Mouse (Mus musculus) brown adipose tissue, adult 24 weeks (tissue): ENCODE measurements around the gene Cnn1. TPM values are rescaled to one million over a fixed set of nuclear protein-coding genes. Genes with fewer than 3 reads are reported as not detected.
"Not testable (repeated sequence)": the region's sequence is repeated elsewhere in the genome, so short reads cannot be mapped to it uniquely, and the experiment has no call there.

ENCODE experiments used
- H3K27ac ChIP-seq: fragments of 200-500 bp; replicated peaks from 2 replicates; pipeline ENCODE4 v1.5.1; 2012; ENCODE audit warnings: low read depth, mild to moderate bottlenecking, low read length
- H3K4me1 ChIP-seq: fragments of 200-500 bp; 2 replicates; pipeline ENCODE4 v1.6.1; 2012; ENCODE audit warnings: low read length, mixed read lengths; ENCODE audit not compliant: control insufficient read depth, insufficient read depth, insufficient read length
- H3K4me3 ChIP-seq: fragments of 200-500 bp; 2 replicates; pipeline ENCODE4 v1.5.1; 2012; ENCODE audit warnings: low read depth, mild to moderate bottlenecking, low read length, moderate library complexity; ENCODE audit not compliant: insufficient read depth
- polyA plus RNA-seq: library from polyadenylated mRNA; stranded (reverse); fragments of >200 nt; gene quantifications from 2 replicates; pipeline ENCODE4 v1.2.4, GENCODE M21; 2012; ENCODE audit not compliant: missing spikeins, insufficient read depth, insufficient read length

Gene Cnn1
- polyA plus RNA-seq, 1 experiment = 1.9 TPM

DNA sequence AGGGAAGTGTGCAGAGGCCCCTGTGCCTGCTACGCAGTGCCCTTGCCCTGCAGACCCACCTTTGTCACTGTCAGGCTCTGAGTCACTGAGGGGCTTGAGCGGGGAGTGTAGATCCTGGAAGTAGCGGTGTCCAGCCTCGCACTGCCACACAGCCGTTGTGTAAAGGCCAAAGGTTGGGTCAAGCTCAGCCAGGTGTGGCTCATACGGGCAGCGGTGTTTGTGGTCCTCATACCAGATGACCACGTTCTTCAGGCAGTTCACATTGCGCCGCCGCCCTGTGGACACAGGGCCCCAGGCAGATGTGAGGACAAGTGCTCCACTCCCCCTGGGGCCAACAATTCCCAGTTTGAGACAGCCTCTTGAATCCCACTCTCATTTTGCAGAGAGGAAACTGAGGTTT, 33.4 kb upstream of the Cnn1 start:
- Histone ChIP-seq H3K4me1 (no peaks in the 10 kb centered on the region), H3K4me3 (no peak overlapping the region), H3K27ac (no peak overlapping the region)

DNA sequence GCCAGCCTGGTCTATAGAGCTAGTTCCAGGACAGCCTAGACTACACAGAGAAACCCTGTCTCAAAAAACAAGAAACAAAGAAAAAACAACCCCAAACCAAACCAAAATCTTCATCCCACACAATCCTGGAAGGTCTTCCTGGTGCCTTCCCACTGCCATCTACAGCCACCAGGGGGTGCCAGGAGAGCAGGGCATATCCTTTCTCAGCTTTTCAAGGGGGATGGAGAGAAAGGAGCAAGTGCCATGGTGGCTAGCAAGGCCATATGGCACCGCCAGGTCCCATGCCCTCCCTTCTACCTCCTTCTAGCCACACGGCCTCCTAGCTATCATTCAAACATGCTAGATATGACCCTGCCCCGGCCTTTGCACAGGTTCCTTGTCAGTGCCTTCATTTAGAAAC, 32.6 kb upstream of the Cnn1 start:
- no peak overlapping the region for H3K27ac ChIP-seq
- H3K4me3 ChIP-seq = no peak overlapping the region
- no peaks in the 10 kb centered on the region for H3K4me1 ChIP-seq

DNA sequence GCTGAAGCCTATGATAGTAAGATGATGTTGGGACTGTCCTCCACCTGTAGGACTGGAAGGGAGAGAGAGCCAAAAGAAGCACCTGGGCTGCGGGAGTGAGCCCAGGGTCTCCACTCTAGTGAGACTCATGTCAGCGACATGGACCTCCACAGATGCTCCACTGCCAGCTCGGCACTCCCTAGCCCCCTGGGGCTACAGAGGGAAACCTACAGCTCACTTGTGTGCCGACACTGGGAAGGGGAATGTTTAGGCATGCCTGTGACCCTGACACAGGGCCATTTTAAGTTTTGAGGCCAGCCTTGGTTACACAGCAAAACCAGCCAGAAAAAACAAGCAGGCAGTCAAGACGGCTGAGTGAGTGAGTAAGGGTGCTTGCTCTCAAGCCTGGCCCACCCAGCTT, 31.8 kb upstream of the Cnn1 start:
- Histone ChIP-seq H3K4me1 (0 out of 2 replicates have a peak, but pooled peaks cover 1% of the 10 kb centered on the region), H3K4me3 (no peak overlapping the region), H3K27ac (no peak overlapping the region)

DNA sequence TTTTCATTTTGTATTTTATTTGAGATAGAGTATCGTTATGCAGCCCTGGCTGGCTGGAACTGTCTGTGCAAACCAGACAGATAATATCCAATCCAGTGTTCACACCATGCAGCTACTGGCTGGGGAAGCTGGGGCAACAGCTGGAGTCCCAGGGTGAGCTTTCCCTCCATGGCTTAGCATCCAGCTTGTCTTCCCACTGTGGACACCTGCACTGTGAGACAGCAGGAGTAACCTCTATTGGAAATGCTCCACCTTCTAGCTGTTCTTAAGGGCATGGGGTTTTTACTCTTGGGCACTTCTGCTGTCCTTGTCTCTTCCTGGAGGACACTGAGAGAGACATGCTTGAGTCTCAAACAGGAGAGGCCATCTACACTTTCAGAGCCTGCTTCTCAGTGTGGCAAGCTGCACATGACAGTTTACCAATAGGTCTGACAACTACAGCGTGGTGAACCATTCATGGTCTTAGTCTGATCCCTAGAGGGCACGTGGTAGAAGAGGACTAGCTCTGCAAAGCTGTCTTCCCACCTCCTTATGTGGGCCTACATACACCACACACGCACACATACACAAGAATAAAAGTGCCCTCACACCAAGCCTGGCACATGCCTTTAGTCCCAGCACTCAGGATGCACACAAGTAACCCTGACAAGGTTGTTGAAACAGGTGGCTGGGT, 29.0 kb upstream of the Cnn1 start:
- Histone ChIP-seq H3K4me3 (peak overlapping the region; percentile 53), H3K4me1 (0 out of 2 replicates have a peak, but pooled peaks cover 2% of the 10 kb centered on the region), H3K27ac (no peak overlapping the region)

DNA sequence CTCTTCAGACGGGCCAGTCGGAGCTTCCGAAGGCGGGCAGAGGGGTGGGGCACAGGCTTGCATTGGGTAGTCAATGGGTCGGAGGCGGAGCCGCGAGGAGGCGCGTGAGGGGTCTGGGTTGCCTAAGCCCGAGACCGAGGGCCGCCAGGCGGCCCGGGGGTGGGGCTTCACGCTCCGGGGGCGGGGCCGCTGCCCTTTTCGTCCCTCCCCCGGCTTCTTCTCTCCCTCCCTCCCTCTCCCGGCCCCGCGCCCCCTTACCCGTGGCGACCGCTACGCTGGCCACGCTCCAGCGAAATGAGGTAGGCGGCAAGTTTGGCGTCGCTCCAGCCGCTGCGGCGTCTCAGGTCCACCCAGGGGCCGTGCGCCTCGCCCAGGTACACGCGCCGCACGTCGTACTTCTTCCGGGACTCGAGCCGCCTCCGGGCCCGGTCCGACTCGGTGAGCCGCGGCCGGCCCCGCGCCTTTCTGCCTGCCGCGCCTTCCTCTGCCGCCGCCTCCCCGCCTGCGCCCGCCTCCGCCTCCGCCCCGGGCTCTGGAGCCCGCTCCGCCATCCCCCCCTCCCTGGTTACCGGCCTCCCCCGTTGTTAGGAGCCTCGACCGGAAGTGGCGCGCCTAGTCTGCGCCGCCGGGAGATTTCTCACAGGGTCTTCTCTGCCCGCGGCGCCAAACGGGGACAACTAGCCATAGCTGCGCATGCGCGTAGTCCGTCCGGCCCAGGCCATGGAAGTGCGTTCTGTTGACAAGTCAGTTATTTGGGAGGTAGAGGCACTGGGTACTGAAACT, 28.0 kb upstream of the Cnn1 start, which contains the start of the genes Gm49318 and Zfp653:
TSS of gene Gm49318 (minus strand) at position 469 of the 783 bp plus-strand sequence.
TSS of gene Zfp653 (minus strand) at position 586 of the 783 bp plus-strand sequence.
- Histone ChIP-seq H3K4me1 (0 out of 2 replicates have a peak, but pooled peaks cover 2% of the 10 kb centered on the region), H3K27ac (peak within 1 kb of the TSS; percentile 86)

DNA sequence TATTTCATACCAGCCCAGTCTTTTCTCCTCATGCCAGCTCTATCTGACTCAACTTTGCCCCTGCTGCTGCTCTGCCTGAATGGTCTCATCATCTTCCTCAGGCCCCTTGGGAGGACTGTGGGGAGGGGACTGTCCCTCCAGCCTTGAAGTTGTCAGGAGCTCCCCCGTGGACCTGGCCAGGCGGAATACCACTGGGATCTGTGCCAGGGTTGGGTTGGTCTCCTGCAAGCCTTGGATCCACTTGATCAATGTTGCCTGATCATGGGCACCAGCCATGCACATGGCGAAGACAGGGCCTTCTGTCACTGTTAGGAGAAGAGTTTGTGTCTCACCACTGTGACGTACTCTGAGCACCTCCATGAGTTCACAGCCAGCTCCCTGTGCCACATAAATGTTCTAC, 26.7 kb upstream of the Cnn1 start:
- Histone ChIP-seq H3K4me1 (0 out of 2 replicates have a peak, but pooled peaks cover 2% of the 10 kb centered on the region), H3K27ac (no peak overlapping the region), H3K4me3 (no peak overlapping the region; the same call in 1 of the 2 replicates)

More for the DNA sequence above, 28.0 kb upstream of the Cnn1 start, which contains the start of the genes Gm49318 and Zfp653:
- H3K4me3 ChIP-seq = peak within 1 kb of the TSS; percentile 99

DNA sequence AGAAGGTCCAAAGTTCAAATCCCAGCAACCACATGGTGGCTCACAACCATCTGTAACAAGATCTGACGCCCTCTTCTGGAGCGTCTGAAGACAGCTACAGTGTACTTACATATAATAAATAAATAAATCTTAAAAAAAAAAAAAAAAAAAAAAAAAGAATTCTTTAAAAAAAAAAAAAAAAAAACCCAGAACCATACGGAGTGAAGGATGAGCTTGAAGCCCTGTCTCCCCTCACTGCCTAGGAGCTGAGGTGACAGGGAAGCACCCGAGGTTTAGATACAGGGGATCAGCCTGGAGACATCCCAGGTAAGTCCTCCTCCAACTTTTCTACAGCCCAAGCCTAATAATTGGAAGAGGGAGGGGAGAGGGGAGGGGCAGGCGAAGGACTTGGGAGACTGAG, 23.2 kb upstream of the Cnn1 start:
- not testable (repeated sequence) for H3K4me1 ChIP-seq, H3K27ac ChIP-seq, H3K4me3 ChIP-seq

DNA sequence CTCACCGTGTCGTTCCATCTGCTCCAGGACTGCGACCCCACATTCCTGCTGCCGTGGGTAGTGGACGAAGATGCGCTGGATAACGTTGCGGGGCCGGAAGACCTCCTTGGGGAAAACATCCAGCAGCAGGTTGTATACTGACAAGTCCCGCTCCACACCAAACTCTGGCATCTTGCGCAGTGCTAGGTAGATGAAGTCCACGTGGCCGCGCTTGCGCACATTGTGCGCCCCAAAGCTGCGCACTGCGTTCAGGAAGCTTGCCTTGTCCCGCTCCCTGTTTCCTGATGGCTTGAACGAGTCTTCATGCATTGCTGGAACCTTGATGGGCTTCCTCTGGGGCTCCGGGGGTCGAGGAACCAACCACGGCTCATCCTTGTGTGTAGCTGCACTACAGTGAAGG, 22.8 kb upstream of the Cnn1 start:
- Histone ChIP-seq H3K4me1 (0 out of 2 replicates have a peak, but pooled peaks cover 2% of the 10 kb centered on the region), H3K4me3 (no peak overlapping the region), H3K27ac (no peak overlapping the region)

DNA sequence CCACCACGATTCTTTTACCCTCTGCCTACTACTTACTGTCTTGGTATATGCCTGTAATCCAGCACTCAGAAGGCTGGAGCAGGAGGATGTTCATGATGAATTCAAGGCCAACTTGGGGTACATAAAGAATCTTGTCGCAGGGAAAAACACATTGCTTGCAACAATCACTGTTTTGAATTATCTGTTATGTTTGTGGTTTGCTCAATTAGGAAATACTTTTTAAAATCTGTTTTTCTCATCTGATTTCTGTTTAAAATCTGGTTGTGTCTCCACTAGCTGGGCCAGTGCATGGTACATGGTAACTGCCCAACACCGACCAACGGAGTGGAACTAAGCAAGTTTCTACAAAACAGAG, 14.4 kb upstream of the Cnn1 start:
- Histone ChIP-seq H3K4me1 (no peaks in the 10 kb centered on the region), H3K27ac (peak overlapping the region; percentile 79; the same call in 1 of the 2 replicates), H3K4me3 (peak overlapping the region; percentile 86)

DNA sequence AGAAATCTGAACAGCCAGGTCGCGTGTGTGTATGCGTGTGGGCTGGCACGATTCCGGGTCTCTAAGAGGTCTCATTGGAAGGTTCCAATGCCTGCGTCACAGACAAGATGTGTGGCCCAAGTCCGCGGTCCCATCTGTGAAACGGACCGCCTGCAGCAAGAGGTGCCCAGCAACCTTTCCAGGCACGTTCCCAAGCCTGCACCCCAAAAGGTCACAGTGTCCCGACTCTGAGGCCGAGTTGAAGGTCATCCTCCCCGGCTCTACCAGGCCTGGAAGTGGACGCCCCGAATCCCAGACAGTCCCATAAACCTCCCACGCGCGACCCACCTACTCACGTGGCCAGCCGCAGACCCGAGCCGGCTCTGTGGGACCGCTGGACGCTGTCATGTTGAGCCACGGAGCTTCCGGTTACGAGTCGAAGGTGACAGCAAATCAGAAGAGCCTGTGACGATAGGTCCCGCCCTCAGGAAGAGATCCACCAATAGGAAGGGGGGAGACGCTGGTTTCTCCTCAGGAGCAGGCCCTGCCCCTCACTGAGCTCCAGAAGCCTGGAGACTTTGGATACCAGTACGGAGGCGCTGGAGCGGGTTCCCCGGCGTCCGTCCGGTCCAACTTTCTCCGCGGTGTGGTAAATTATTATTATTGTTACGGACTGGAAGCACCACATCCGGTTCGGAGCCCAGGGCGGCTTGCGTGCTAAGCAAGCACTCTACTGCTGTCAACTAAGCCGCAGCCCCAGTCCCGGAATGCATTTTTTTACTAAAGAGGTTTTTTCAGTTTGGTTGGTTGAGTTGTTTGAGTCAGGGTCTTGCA, 13.8 kb upstream of the Cnn1 start, which contains the start of gene Ecsit:
TSS of gene Ecsit (minus strand) at position 417 of the 813 bp plus-strand sequence.
- Histone ChIP-seq H3K27ac (peak within 1 kb of the TSS; percentile 79), H3K4me3 (peak within 1 kb of the TSS; percentile 86), H3K4me1 (no peaks in the 10 kb centered on the region)

DNA sequence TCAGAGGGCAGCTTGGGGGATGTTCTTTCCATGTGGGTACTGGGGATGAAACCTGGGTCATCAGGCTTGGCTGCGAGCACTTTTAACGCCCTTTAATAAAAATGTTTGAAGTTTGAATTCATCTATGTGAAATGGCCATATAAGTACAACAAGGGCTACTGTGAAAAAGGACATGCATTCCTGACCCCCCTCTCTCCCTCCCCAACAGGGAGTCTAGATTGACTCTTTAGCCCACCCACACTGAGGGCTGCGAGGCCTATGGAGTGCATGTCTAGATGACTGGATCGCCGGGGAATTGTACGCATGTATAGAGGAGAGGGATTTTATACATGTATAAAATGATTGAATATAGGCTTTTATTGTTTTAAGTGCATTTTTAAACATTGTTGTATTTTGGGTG, 13.0 kb upstream of the Cnn1 start:
- H3K4me1 ChIP-seq = no peaks in the 10 kb centered on the region

DNA sequence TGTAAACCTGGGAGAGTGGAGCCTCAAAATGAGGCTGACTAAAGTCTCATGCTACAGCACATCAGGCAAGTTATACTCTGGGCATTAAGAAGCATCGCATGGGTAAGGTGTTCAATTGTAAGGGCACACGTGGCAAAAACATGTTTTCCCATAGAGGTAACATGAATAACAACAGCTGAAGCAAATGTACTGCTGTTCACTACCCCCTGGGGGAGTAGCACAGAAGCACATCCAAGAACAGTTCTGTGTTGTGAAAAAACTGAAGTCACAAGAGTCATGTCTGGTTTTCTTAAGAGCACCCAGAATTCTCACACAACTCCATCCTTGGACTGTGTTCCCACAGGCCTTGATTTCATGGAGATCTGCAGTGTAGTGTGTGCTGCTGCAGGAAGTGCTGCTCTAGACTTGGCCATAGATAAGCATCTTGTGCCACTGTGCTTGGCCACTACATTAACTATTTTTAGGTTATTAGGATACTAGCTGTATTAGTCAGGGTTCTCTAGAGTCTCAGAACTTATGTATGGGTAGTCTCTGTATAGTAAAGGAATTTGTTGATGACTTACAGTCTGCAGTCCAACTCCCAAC, 11.9 kb upstream of the Cnn1 start:
- H3K4me1 ChIP-seq = no peaks in the 10 kb centered on the region
- H3K4me3 ChIP-seq = no peak overlapping the region
- H3K27ac ChIP-seq = no peak overlapping the region

More for the DNA sequence above, 13.0 kb upstream of the Cnn1 start:
- H3K4me3 ChIP-seq = peak overlapping the region; percentile 65
- H3K27ac ChIP-seq = peak overlapping the region; percentile 45; the same call in 1 of the 2 replicates

DNA sequence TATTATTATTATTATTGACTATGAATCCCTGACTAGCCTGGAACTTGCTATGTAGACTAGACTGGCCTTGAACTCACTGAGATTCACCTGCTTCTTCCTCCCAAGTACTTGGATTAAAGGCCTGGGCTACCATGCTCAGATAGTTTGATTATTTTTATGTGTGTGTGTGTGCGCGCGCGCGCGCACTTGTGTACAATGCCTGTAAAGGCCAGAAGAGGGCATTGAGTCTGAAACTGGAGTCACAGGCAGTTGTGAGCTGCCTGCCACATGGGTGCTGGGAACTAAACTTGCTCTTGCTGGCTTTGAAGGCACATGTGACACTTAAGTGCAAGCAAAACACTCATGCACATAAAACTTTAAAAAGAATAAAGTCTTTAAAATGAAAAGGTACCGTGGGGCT, 9.7 kb upstream of the Cnn1 start:
- no peak overlapping the region for H3K4me3 ChIP-seq
- H3K27ac ChIP-seq = no peak overlapping the region
- H3K4me1 ChIP-seq = no peaks in the 10 kb centered on the region

DNA sequence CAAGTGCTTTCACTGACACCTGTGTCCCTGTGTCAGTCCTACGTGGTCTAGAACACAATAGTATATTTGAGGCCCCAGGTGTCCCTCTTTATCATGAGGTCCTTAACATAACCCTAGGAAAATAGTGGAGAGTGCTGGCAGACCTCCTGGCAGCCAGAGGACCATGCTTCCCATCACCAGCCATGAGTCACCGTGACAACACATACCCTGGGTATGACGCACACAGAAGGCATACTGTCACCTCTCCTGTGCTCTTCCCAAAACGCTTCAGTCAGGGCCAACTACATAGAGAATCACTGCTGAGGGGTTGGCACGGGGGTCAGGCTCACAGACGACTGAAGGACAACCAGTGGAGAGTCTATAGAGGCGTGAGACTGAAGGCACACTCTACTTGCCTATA, 9.0 kb upstream of the Cnn1 start:
- H3K4me1 ChIP-seq = no peaks in the 10 kb centered on the region
- no peak overlapping the region for H3K4me3 ChIP-seq
- H3K27ac ChIP-seq = no peak overlapping the region
